Mouse (Mus musculus): ENCODE data around the gene Zfp36l1.

- no peak for TF ChIP-seq FLI1 (IDR thresholded peaks at IDR 0.05; ENCODE audit: low read length)
- no peak for TF ChIP-seq GATA1 (IDR thresholded peaks at IDR 0.05; ENCODE audit: borderline replicate concordance, low read length)
These were observed 14.0 kb downstream of the Zfp36l1 start for GRCm38 (mm10) chr12:80098825-80099224.

Measured in megakaryocyte, embryonic 14.5 days (primary cell).